Mouse (Mus musculus) frontal cortex, adult 2 months (tissue): ENCODE results near the gene Aipl1. TPM values are rescaled to one million over a fixed set of nuclear protein-coding genes. Genes with fewer than 3 reads are reported as not detected.

ENCODE experiments used
- DNase-seq, 2 experiments: peaks; one replicate each; pipeline ENCODE4 v3.0.0; 2022; ENCODE audit warnings: low spot score in 1 of 2; ENCODE audit errors: extremely low spot score in 1 of 2
- polyA plus RNA-seq: library from polyadenylated mRNA; depleted of rRNA; stranded (reverse); fragments of >200 nt; gene quantifications from 2 replicates; pipeline ENCODE4 v1.2.3, GENCODE M21; 2012

Gene Aipl1
- polyA plus RNA-seq, 1 experiment: 0.38 TPM

GRCm38 (mm10) chr11:72050895-72051858 lies 13.9 kb upstream of the Aipl1 start:
- DNase-seq: peak in 1 of 2 experiments; percentile 70

- no peak for DNase-seq
These were observed 13.0 kb upstream of the Aipl1 start for GRCm38 (mm10) chr11:72050168-72050894.

DNA sequence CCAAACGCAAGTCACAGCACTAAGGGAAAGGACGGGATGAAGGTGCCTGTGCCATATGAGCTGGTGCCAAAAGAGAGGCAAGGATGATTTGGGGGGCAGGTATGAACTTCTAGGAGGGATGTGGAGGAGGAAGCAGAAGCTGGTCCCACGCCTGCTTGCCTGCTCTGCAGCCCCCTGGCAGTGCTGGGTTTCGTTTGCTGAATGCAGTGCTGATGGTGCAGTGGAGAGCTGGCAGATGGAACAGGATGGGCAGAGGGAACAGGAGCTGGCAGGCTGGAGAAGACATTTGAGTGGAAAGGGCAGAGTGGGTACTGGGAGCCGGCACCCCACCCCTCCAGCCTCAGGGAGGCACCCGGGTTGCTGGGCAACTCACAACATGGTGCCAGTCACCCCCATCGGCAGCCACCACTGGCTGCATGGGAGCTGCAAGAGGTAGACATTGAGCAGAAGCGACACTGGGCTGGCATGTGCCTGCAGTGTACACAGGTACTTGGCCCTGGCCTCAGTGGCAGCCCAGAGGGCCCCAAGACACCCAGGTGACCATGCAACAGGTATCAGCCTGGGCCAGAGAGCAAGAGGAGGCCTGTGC lies 12.0 kb upstream of the Aipl1 start:
- no peak for DNase-seq

GRCm38 (mm10) chr11:72048730-72049129 lies 11.4 kb upstream of the Aipl1 start:
- no peak for DNase-seq

GRCm38 (mm10) chr11:72044231-72044630 lies 6.9 kb upstream of the Aipl1 start:
- no peak for DNase-seq

GRCm38 (mm10) chr11:72042631-72043030 lies 5.3 kb upstream of the Aipl1 start:
- no peak for DNase-seq

GRCm38 (mm10) chr11:72041768-72042607 lies 4.7 kb upstream of the Aipl1 start, which contains the start of gene Pimreg:
Gene Pimreg, plus strand, starts transcription at chr11:72042032.
- DNase-seq: peak; percentile 73 to 86

DNA sequence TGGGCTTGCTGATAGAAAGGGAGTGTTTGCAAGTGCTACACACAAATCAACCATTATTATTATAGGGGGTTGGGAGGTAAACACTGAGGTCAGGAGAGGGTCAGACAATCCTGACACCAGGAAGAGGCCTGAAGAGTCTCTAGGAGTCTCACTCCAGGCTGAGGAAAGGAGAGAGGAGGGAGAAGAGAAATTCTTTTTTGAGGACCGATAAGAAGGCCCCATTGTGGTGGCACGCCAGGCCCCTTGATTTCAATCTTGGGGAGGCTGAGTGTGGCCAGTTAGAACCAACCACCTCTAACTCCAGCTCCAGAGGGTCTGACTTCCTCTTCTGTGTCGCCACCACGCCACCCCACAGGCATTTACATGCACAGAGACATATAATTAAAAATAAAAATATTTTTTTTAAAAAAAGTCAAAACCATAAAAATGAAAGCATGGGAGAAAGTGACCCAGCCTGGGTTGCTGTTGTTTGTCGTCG lies 4.0 kb upstream of the Aipl1 start:
- DNase-seq: no peak

- peak in 1 of 2 experiments; percentile 51 for DNase-seq
These were observed 2.5 kb upstream of the Aipl1 start for GRCm38 (mm10) chr11:72039599-72040386.

DNA sequence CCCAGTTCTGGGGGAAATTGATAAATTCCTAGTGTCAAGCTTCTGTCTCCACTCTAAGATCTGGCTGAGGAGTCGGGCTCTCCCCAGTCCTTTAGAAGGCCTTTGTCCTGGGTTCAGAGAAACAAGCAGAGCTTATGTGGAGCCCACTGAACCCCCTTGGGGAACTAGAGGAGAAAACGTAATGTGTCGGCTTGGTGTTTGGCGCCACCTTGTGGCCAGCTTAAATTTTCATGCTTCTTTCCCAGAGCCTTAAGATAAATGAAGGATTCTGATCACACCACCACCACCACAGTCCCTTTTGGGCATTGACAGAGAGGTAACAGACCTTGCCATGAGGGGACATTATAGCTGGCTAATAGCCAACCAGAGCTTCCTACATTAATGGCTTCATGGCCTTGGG lies 687 bp upstream of the Aipl1 start:
- DNase-seq: peak in 1 of 2 experiments; percentile 92

DNA sequence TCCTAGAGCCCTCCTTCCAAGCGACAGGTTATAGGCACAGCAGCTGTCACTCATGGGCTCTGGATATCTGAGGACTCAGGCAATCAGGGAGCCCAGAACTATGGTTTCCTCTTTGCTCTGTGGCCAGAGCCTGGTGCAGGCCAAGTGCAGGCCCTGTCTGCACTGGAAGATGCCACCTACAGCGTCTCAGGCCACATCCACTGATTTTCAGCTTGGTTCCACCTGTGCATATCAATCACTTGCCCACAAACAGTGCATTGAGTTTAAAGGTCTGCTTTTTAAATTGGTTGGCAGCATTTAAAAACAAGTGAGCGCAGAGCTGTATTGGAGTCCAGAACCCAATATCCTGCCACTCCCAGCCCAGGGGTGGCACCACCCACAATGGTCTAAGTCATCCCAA lies 4.7 kb downstream of the Aipl1 start:
- DNase-seq: no peak

DNA sequence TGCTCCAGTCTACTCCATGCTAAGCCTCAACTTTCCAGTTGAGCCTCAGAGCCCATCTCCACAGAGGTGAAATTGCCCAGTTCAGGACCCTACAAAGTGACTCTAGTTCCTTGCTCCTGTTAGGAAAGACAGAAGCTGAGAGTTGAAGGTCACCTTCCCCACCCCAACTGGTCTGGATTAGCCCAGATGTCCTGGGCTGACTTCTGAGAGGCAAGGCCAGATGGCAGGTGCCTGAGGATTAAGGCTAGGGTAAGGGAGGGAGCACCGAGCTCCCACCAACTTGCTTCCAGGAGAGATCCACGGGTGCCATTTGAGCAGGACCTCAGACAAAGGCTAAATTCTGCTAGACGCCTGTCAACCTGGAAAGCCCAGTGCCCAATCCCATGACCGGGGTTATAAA lies 5.2 kb downstream of the Aipl1 start:
- DNase-seq: no peak

- no peak for DNase-seq
These were observed 6.0 kb downstream of the Aipl1 start for GRCm38 (mm10) chr11:72031353-72031752.

DNA sequence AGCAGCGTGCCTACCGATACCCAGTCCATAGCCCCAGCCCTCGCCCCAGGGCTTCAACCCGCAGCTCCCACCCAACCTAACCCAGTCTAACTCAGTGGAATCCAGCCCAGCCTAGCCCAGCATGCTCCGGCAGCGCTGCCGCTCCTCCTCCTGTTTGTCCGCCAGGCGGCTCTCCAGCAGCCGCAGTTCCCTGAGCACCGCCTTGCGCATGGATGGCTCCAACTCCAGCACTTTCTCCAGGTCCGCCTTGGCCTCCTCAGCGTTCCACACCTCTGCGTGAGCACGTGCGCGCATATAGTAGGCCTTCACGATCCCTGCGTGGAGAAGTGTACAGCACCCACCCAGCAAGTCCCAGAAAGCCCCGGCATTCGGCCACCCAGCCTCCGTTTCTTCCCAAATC lies 8.2 kb downstream of the Aipl1 start:
- DNase-seq: peak in 1 of 2 experiments; percentile 61

DNA sequence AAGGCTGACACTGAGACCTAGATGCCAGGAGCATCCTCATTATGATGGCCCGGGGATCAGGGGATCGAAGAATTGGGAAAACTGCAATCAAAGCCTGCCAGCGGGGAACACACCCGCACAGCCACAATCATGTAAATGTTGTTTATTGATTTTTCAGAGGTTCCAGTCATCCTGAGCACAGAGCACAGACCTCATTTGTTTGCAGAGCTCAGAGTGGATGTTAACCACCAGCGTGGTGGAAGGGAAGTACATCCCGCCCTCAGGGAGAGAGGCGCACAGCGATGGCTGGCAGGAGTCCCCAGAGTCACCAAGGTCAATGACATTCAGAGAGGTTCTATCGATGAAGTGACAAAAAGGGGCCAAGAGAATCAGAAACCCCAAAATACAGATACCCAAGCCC lies 9.5 kb downstream of the Aipl1 start:
- no peak for DNase-seq

DNA sequence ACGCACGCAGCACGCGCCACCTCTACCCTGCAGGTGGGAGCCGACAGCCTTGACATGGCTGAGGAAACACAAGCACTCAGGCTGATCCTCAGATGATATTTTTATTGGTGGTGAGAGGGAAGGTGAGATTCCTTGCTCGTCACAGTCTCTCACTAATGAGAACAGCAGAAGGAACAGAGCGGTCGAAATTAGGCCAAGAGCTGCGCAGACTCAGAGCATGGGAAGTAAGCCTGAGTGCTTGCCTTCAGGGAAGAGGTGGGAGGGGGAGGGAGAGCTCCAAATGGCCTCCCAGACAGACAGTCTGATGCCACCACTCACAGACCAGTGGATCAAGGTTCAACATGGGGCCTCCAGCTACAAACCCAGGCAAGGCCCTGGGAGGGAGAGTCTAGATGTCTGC lies 10.8 kb downstream of the Aipl1 start:
- DNase-seq: no peak

DNA sequence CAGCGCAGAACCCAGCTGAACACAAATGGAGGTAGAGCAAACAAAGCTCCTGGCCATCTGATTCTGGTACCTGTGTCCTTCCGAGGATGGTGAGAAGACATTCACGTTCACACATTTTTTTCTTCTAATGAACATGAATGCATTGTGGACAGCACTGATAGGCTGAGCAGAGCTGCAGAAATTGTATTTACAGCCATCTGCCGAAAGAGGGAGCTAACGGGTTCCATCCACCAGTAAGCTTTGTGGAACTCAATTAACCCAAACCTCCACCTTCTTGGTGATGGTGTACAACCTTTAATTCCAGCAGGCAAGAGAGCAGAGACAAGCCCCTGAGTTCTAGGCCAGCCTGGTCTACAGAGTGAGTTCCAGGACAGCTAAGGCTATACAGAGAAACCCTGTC lies 11.5 kb downstream of the Aipl1 start:
- no peak for DNase-seq

GRCm38 (mm10) chr11:72024193-72024781 lies 13.0 kb downstream of the Aipl1 start:
- DNase-seq: peak in 1 of 2 experiments; percentile 79

DNA sequence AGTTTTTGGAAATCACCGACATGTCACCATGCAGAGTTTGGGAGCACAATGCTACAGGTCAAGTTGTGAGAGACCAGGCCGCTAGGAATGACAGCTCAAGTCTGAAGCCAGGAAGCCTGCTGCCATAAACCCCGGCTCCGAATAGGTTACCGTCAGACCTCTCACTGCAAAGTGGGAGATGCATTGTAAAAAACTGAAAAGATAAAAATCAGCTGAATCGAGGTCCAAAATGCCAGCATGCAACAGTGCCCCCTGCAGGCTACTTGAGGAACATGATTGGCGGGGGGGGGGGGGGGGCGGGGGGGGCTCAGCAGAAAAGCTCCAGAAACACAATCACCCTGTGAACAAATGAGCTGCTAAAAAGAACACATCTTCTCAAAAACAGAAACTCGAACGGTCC lies 13.7 kb downstream of the Aipl1 start:
- peak in 1 of 2 experiments; percentile 45 for DNase-seq
